Mouse (Mus musculus) liver, embryonic 15.5 days (tissue): Measurements from ENCODE around the gene Nob1. TPM values are rescaled to one million over a fixed set of nuclear protein-coding genes. Genes with fewer than 3 reads are reported as not detected.

Experiments
- ATAC-seq: fragments of 200-750 bp; cut with Nextera tagmentation; 2 replicates; pipeline ENCODE4 v1.8.0; 2017; ENCODE audit warnings: moderate number of reproducible peaks, mild to moderate bottlenecking, moderate library complexity; ENCODE audit not compliant: insufficient read depth
- H3K27ac ChIP-seq: fragments of 300-500 bp; sonication (generic); replicated peaks from 2 replicates; pipeline ENCODE4 v1.5.1; 2015; ENCODE audit warnings: mild to moderate bottlenecking, inconsistent platforms
- H3K27me3 ChIP-seq: fragments of 300-500 bp; sonication (generic); 2 replicates; pipeline ENCODE4 v1.6.1; 2015; ENCODE audit warnings: mild to moderate bottlenecking, inconsistent platforms
- H3K36me3 ChIP-seq: fragments of 300-500 bp; sonication (generic); replicated peaks from 2 replicates; pipeline ENCODE4 v1.6.1; 2015; ENCODE audit warnings: moderate library complexity, mild to moderate bottlenecking, inconsistent platforms
- H3K4me1 ChIP-seq: fragments of 300-500 bp; sonication (generic); replicated peaks from 2 replicates; pipeline ENCODE4 v1.6.1; 2015; ENCODE audit warnings: inconsistent platforms
- H3K4me2 ChIP-seq: fragments of 300-500 bp; sonication (generic); 2 replicates; pipeline ENCODE4 v1.6.1; 2015; ENCODE audit warnings: moderate library complexity, mild to moderate bottlenecking, inconsistent platforms
- H3K4me3 ChIP-seq: fragments of 300-500 bp; sonication (generic); replicated peaks from 2 replicates; pipeline ENCODE4 v1.5.1; 2015; ENCODE audit warnings: mild to moderate bottlenecking, inconsistent platforms
- H3K9ac ChIP-seq: fragments of 300-500 bp; sonication (generic); 2 replicates; pipeline ENCODE4 v1.6.1; 2015; ENCODE audit warnings: moderate library complexity, mild to moderate bottlenecking, inconsistent platforms
- H3K9me3 ChIP-seq: fragments of 300-500 bp; sonication (generic); replicated peaks from 2 replicates; pipeline ENCODE4 v1.6.1; 2016; ENCODE audit warnings: inconsistent platforms
- WGBS: fragments of 180-500 bp; shearing (Covaris S2); methylation state at CpG from one replicate; pipeline ENCODE4 v1.1.7; 2015; ENCODE audit warnings: mixed read lengths; ENCODE audit not compliant: insufficient replicate concordance; 5-methylcytosine and 5-hydroxymethylcytosine counted together
- polyA plus RNA-seq: library from polyadenylated mRNA; unstranded; fragments of >200 nt; fragmentation: Nextera tagmentation; extraction: Ambion mirVana; gene quantifications from 2 replicates; pipeline ENCODE4 v1.2.1, GENCODE M21; 2015

Nob1 gene
- polyA plus RNA-seq, 1 experiment from 2014 or later, result 26.0 TPM

- under 1% methylated on average over 81 of the region's 81 CpGs for WGBS
These were observed 11.3 kb upstream of the Nob1 start, which contains the start of gene Wwp2 for GRCm38 (mm10) chr8:107435962-107436831. TSS of gene Wwp2 (plus strand) at chr8:107436365.

GRCm38 (mm10) chr8:107435421-107435961 is 10.6 kb upstream of the Nob1 start:
- Histone ChIP-seq H3K4me1 (peaks cover 42% of the 10 kb centered on the region), H3K27ac (peak overlapping the region; percentile 99), H3K27me3 (no peaks in the 10 kb centered on the region), H3K36me3 (no peaks in the 10 kb centered on the region), H3K4me3 (peak overlapping the region; percentile 94), H3K9me3 (no peaks in the 10 kb centered on the region), H3K4me2 (peak overlapping the region; percentile 76), H3K9ac (peak overlapping the region; percentile 97)
- 24% methylated on average over 11 of the region's 11 CpGs for WGBS
- ATAC-seq, result no peak

More at GRCm38 (mm10) chr8:107435962-107436831, 11.3 kb upstream of the Nob1 start, which contains the start of gene Wwp2:
- peaks cover 49% of the 10 kb centered on the region for H3K4me1 ChIP-seq
- H3K27ac ChIP-seq, result peak within 1 kb of the TSS; percentile 99
- H3K9ac ChIP-seq, result peak within 1 kb of the TSS; percentile 97
- no peaks in the 10 kb centered on the region for H3K36me3 ChIP-seq
- peak within 1 kb of the TSS; percentile 76 for H3K4me2 ChIP-seq
- H3K27me3 ChIP-seq, result no peaks in the 10 kb centered on the region
- ATAC-seq, result peak; percentile 67
- peak within 1 kb of the TSS; percentile 94 for H3K4me3 ChIP-seq
- no peaks in the 10 kb centered on the region for H3K9me3 ChIP-seq

GRCm38 (mm10) chr8:107430821-107431220 is 6.0 kb upstream of the Nob1 start:
- no peaks in the 10 kb centered on the region for H3K36me3 ChIP-seq
- no peak for ATAC-seq
- no peak overlapping the region for H3K4me2 ChIP-seq
- H3K9ac ChIP-seq, result no peak overlapping the region
- 66% methylated on average over 8 of the region's 8 CpGs for WGBS
- peaks cover 21% of the 10 kb centered on the region for H3K27me3 ChIP-seq
- no peak overlapping the region for H3K27ac ChIP-seq
- no peaks in the 10 kb centered on the region for H3K9me3 ChIP-seq
- no peak overlapping the region for H3K4me3 ChIP-seq
- peaks cover 10% of the 10 kb centered on the region for H3K4me1 ChIP-seq

GRCm38 (mm10) chr8:107425230-107425597 is 363 bp upstream of the Nob1 start:
- Histone ChIP-seq H3K9me3 (no peaks in the 10 kb centered on the region), H3K4me1 (peaks cover 39% of the 10 kb centered on the region), H3K4me2 (peak overlapping the region; percentile 91), H3K36me3 (peaks cover 25% of the 10 kb centered on the region), H3K9ac (no peak overlapping the region), H3K27ac (no peak overlapping the region), H3K27me3 (peaks cover 20% of the 10 kb centered on the region), H3K4me3 (peak overlapping the region; percentile 83)
- no peak for ATAC-seq
- 24% methylated on average over 8 of the region's 8 CpGs for WGBS

GRCm38 (mm10) chr8:107424176-107424575 is 675 bp downstream of the Nob1 start:
- Histone ChIP-seq H3K4me3 (peak overlapping the region; percentile 83), H3K9ac (peak overlapping the region; percentile 77), H3K36me3 (peaks cover 35% of the 10 kb centered on the region), H3K9me3 (no peaks in the 10 kb centered on the region), H3K4me2 (peak overlapping the region; percentile 91), H3K27ac (peak overlapping the region; percentile 82), H3K27me3 (peaks cover 18% of the 10 kb centered on the region), H3K4me1 (peaks cover 39% of the 10 kb centered on the region)
- WGBS, result 14% methylated on average over 9 of the region's 9 CpGs
- ATAC-seq, result peak; percentile 5

GRCm38 (mm10) chr8:107417001-107417400 is 7.8 kb downstream of the Nob1 start:
- H3K9me3 ChIP-seq, result no peaks in the 10 kb centered on the region
- H3K4me3 ChIP-seq, result no peak overlapping the region
- H3K27ac ChIP-seq, result no peak overlapping the region
- no peak for ATAC-seq
- H3K4me1 ChIP-seq, result peaks cover 9% of the 10 kb centered on the region
- H3K36me3 ChIP-seq, result peaks cover 98% of the 10 kb centered on the region
- 84% methylated on average over 12 of the region's 12 CpGs for WGBS
- no peaks in the 10 kb centered on the region for H3K27me3 ChIP-seq
- H3K4me2 ChIP-seq, result no peak overlapping the region
- H3K9ac ChIP-seq, result no peak overlapping the region

GRCm38 (mm10) chr8:107413881-107414280 is 11.0 kb downstream of the Nob1 start:
- no peak for ATAC-seq
- no peaks in the 10 kb centered on the region for H3K4me1 ChIP-seq
- peaks cover 94% of the 10 kb centered on the region for H3K36me3 ChIP-seq
- 76% methylated on average over 10 of the region's 10 CpGs for WGBS
- no peaks in the 10 kb centered on the region for H3K27me3 ChIP-seq
- no peaks in the 10 kb centered on the region for H3K9me3 ChIP-seq
- H3K9ac ChIP-seq, result no peak overlapping the region
- no peak overlapping the region for H3K27ac ChIP-seq
- H3K4me3 ChIP-seq, result no peak overlapping the region
- H3K4me2 ChIP-seq, result no peak overlapping the region

- H3K4me3 ChIP-seq, result no peak overlapping the region
- no peak overlapping the region for H3K27ac ChIP-seq
- peaks cover 80% of the 10 kb centered on the region for H3K36me3 ChIP-seq
- no peak for ATAC-seq
- WGBS, result 86% methylated on average over 8 of the region's 8 CpGs
- no peak overlapping the region for H3K4me2 ChIP-seq
- no peak overlapping the region for H3K9ac ChIP-seq
- H3K9me3 ChIP-seq, result no peaks in the 10 kb centered on the region
- H3K27me3 ChIP-seq, result no peaks in the 10 kb centered on the region
- H3K4me1 ChIP-seq, result no peaks in the 10 kb centered on the region
These were observed 12.3 kb downstream of the Nob1 start for GRCm38 (mm10) chr8:107412552-107412951.

GRCm38 (mm10) chr8:107411391-107411790 is 13.5 kb downstream of the Nob1 start:
- no peaks in the 10 kb centered on the region for H3K27me3 ChIP-seq
- H3K4me2 ChIP-seq, result no peak overlapping the region
- 66% methylated on average over 4 of the region's 4 CpGs for WGBS

GRCm38 (mm10) chr8:107405935-107406334 is 18.9 kb downstream of the Nob1 start:
- Histone ChIP-seq H3K4me1 (peaks cover 46% of the 10 kb centered on the region), H3K27me3 (no peaks in the 10 kb centered on the region), H3K9ac (no peak overlapping the region), H3K4me3 (no peak overlapping the region), H3K36me3 (peaks cover 15% of the 10 kb centered on the region), H3K9me3 (no peaks in the 10 kb centered on the region), H3K27ac (peak overlapping the region; percentile 39; the same call in 1 of the 2 replicates), H3K4me2 (no peak overlapping the region)
- ATAC-seq, result no peak
- 52% methylated on average over 3 of the region's 3 CpGs for WGBS

More at GRCm38 (mm10) chr8:107411391-107411790, 13.5 kb downstream of the Nob1 start:
- peaks cover 1% of the 10 kb centered on the region; the same call in 1 of the 2 replicates for H3K4me1 ChIP-seq
- peaks cover 69% of the 10 kb centered on the region for H3K36me3 ChIP-seq
- no peak overlapping the region for H3K9ac ChIP-seq
- no peaks in the 10 kb centered on the region for H3K9me3 ChIP-seq
- ATAC-seq, result no peak
- no peak overlapping the region for H3K4me3 ChIP-seq
- H3K27ac ChIP-seq, result no peak overlapping the region

- Histone ChIP-seq H3K4me2 (peak overlapping the region; percentile 78), H3K9ac (peak overlapping the region; percentile 64), H3K27ac (peak overlapping the region; percentile 99), H3K9me3 (no peaks in the 10 kb centered on the region), H3K36me3 (no peaks in the 10 kb centered on the region; the same call in 1 of the 2 replicates), H3K4me1 (peaks cover 49% of the 10 kb centered on the region), H3K27me3 (no peaks in the 10 kb centered on the region), H3K4me3 (peak overlapping the region; percentile 62)
- 64% methylated on average over 4 of the region's 4 CpGs for WGBS
- 0 out of 2 replicates have a peak, but pooled peaks have one; percentile 0 for ATAC-seq
These were observed 20.8 kb downstream of the Nob1 start for GRCm38 (mm10) chr8:107404057-107404456.
